Mouse (Mus musculus): ENCODE data around the gene Fdx1. TPM values are rescaled to one million over a fixed set of nuclear protein-coding genes. Genes with fewer than 3 reads are reported as not detected.

Gene Fdx1
- polyA plus RNA-seq, 1 experiment from 2014 or later, result 78.8 TPM

- ATAC-seq (ENCODE audit: low read depth) (no peak), DNase-seq (ENCODE audit: low spot score) (no peak)
- H3K27me3 ChIP-seq (replicated peaks; ENCODE audit: control insufficient read depth, insufficient read depth, low read length), result no peaks in the 10 kb centered on the region
- H3K27ac ChIP-seq (replicated peaks; ENCODE audit: low read depth, low read length), result no peak overlapping the region
- no peaks in the 10 kb centered on the region for H3K36me3 ChIP-seq (ENCODE audit: control insufficient read depth, insufficient read depth, low read length)
- H3K4me3 ChIP-seq (ENCODE audit: low read depth, low read length), result no peak overlapping the region
- H3K9ac ChIP-seq (ENCODE audit: low read depth, low read length), result no peak overlapping the region
- WGBS, result 66% methylated on average over 8 of the region's 8 CpGs
- no peaks in the 10 kb centered on the region for H3K9me3 ChIP-seq (ENCODE audit: control insufficient read depth, low read length)
- H3K4me1 ChIP-seq (ENCODE audit: control insufficient read depth, insufficient read depth, low read length), result no peaks in the 10 kb centered on the region
- H3K4me2 ChIP-seq (ENCODE audit: low read depth, low read length), result no peak overlapping the region
Measured at GRCm38 (mm10) chr9:51906938-51907337, 56.4 kb downstream of the Fdx1 start.

Other genes starting within 250 kb of the Fdx1 start
- 8.5 and 9.4 TPM in 2 replicates for gene Arhgap20, start 198.2 kb downstream of the Fdx1 start, polyA plus RNA-seq (2014; fragmentation: Nextera tagmentation; extraction: Ambion mirVana)
- 141 and 145 TPM in 2 replicates for gene Rdx, start 83.6 kb upstream of the Fdx1 start, polyA plus RNA-seq (2014; fragmentation: Nextera tagmentation; extraction: Ambion mirVana)
- 4.4 and 4.9 TPM in 2 replicates for gene Zc3h12c, start 205.0 kb upstream of the Fdx1 start, polyA plus RNA-seq (2014; fragmentation: Nextera tagmentation; extraction: Ambion mirVana)